Mouse (Mus musculus): ENCODE results near the gene Gja6. TPM values are rescaled to one million over a fixed set of nuclear protein-coding genes. Genes with fewer than 3 reads are reported as not detected.

The Gja6 gene
- total and polyA plus RNA-seq, 3 experiments: 0.10 to 0.12 TPM; not detected in 1

DNA sequence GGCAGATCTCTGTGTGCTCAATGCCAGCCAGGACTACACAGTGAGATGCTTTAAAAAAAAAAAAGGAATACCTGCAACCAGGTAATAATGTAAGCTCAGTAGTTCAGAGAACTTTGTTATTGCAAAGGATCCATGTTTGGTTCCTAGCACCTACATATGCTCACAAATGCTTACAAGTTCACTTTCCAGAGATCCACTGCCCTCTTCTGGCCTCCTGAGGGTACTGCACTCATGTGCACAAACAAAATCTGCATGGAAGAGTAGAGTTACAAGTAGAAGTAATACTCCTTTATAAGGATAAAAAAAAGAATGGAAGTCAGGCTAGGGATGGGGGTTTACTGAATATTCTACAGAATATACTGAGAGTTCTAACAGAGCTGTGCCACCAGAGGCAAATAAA, 23.8 kb upstream of the Gja6 start:
- H3K9ac ChIP-seq (ENCODE audit: control insufficient read depth, low read depth, low read length, poor library complexity, severe bottlenecking): no peak overlapping the region
- no peaks in the 10 kb centered on the region for H3K79me2 ChIP-seq (ENCODE audit: control insufficient read depth, insufficient read depth, low read length, poor library complexity)
- no peak overlapping the region for H3K27ac ChIP-seq (ENCODE audit: control insufficient read depth, low read depth, low read length)
- peaks cover 3 to 5% of the 10 kb centered on the region in 2 experiments for H3K4me1 ChIP-seq (ENCODE audit: control insufficient read depth in 1 of 2, insufficient read depth in 2 of 2, low read length in 2 of 2)
- no peaks in the 10 kb centered on the region for H3K27me3 ChIP-seq (ENCODE audit: control insufficient read depth in 1 of 2, insufficient read depth in 2 of 2, low read length in 2 of 2)
- peak; percentile 62 for DNase-seq (ENCODE audit: low read depth, low spot score)
- H3K4me3 ChIP-seq (ENCODE audit: control insufficient read depth in 1 of 2, insufficient read depth in 1 of 2, low read depth in 2 of 2, low read length in 2 of 2): no peak overlapping the region
- TF ChIP-seq RAD21 (IDR thresholded peaks at IDR 0.05; ENCODE audit: low read depth, low read length): peak; percentile 62
- peak; percentile 57 for TF ChIP-seq ZC3H11A (IDR thresholded peaks at IDR 0.05; ENCODE audit: low read depth, low read length)
- peak; percentile 65 for TF ChIP-seq SMC3 (IDR thresholded peaks at IDR 0.05; ENCODE audit: low read depth, low read length)
- no peak for TF ChIP-seq CHD2 (IDR thresholded peaks at IDR 0.05; ENCODE audit: low read length)
- peak; percentile 62 to 73 (median 65) for TF ChIP-seq CTCF (IDR thresholded peaks at IDR 0.05 in 2 of 3, conservative IDR thresholded peaks at IDR 0.05 in 1 of 3; ENCODE audit: control insufficient read depth in 1 of 3, insufficient read depth in 1 of 3, low read depth in 2 of 3, low read length in 3 of 3, poor library complexity in 1 of 3, severe bottlenecking in 1 of 3)
- peaks cover 0 to 8% of the 10 kb centered on the region in 2 experiments; a peak in 3 of 4 replicates for H3K36me3 ChIP-seq (ENCODE audit: control insufficient read depth in 1 of 2, insufficient read depth in 2 of 2, low read length in 2 of 2)
- H3K9me3 ChIP-seq (replicated peaks; ENCODE audit: insufficient read depth, low read length): no peaks in the 10 kb centered on the region

- Histone ChIP-seq H3K36me3 (ENCODE audit: control insufficient read depth in 1 of 2, insufficient read depth in 2 of 2, low read length in 2 of 2) (peaks cover 0 to 8% of the 10 kb centered on the region in 2 experiments; a peak in 3 of 4 replicates), H3K79me2 (ENCODE audit: control insufficient read depth, insufficient read depth, low read length, poor library complexity) (no peaks in the 10 kb centered on the region), H3K9me3 (replicated peaks; ENCODE audit: insufficient read depth, low read length) (no peaks in the 10 kb centered on the region), H3K4me3 (ENCODE audit: control insufficient read depth in 1 of 2, insufficient read depth in 1 of 2, low read depth in 2 of 2, low read length in 2 of 2) (no peak overlapping the region), H3K9ac (ENCODE audit: control insufficient read depth, low read depth, low read length, poor library complexity, severe bottlenecking) (no peak overlapping the region), H3K27ac (ENCODE audit: control insufficient read depth, low read depth, low read length) (no peak overlapping the region), H3K4me1 (ENCODE audit: control insufficient read depth in 1 of 2, insufficient read depth in 2 of 2, low read length in 2 of 2) (peaks cover 3% of the 10 kb centered on the region in 2 experiments), H3K27me3 (ENCODE audit: control insufficient read depth in 1 of 2, insufficient read depth in 2 of 2, low read length in 2 of 2) (no peaks in the 10 kb centered on the region)
- TF ChIP-seq RCOR1 (IDR thresholded peaks at IDR 0.05; ENCODE audit: low read depth, low read length) (0 out of 2 replicates have a peak, but pooled peaks have one; percentile 29), GATA1 (IDR thresholded peaks at IDR 0.05; ENCODE audit: low read depth, low read length) (peak; percentile 57; the same call in 1 of the 2 replicates), USF1 (IDR thresholded peaks at IDR 0.05; ENCODE audit: low read depth, low read length) (no peak), SIN3A (IDR thresholded peaks at IDR 0.05; ENCODE audit: low read length) (0 out of 2 replicates have a peak, but pooled peaks have one; percentile 30), EP300 (IDR thresholded peaks at IDR 0.05; ENCODE audit: low read depth in 1 of 2, low read length in 2 of 2) (peak; percentile 51 to 69), ZNF384 (IDR thresholded peaks at IDR 0.05; ENCODE audit: low read depth, low read length) (no peak), ETS1 (IDR thresholded peaks at IDR 0.05; ENCODE audit: low read depth, low read length) (0 out of 2 replicates have a peak, but pooled peaks have one; percentile 40)
- peak; percentile 20 for DNase-seq (ENCODE audit: low read depth, low spot score)
Measured at GRCm38 (mm10) chrX:160928870-160929269, 22.0 kb upstream of the Gja6 start.

DNA sequence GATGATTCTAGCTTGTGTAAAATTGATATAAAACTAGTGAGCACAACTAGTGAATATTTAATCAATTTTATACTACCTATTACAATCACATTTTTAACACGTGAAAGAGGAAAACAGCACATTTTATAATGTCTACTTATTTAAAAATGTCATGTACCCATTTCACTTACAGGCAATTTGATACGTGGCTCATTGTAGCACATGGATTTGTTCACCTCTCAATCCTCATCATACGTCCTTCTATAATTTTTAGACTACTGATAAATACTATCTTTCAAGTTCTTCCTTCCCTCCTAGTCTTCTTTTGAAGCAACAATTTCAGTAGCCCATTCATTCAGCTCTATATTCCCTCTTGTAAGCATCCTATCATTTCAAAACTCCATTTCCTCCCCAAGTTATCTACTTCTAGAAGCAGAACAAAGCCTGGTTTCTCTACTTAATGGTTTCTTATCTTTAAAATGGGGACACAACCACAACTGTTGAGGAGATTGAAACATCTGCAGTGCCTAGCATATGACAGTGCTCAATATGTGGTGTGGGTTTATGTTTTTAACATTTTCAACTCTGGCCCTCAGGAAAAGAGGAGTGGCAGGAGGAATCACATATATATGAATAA, 12.3 kb upstream of the Gja6 start:
- Histone ChIP-seq H3K4me3 (ENCODE audit: control insufficient read depth in 1 of 2, insufficient read depth in 1 of 2, low read depth in 2 of 2, low read length in 2 of 2) (no peak overlapping the region), H3K27me3 (ENCODE audit: control insufficient read depth in 1 of 2, insufficient read depth in 2 of 2, low read length in 2 of 2) (no peaks in the 10 kb centered on the region), H3K27ac (ENCODE audit: control insufficient read depth, low read depth, low read length) (peak overlapping the region; percentile 43; the same call in 1 of the 2 replicates), H3K9ac (ENCODE audit: control insufficient read depth, low read depth, low read length, poor library complexity, severe bottlenecking) (no peak overlapping the region), H3K79me2 (ENCODE audit: control insufficient read depth, insufficient read depth, low read length, poor library complexity) (no peaks in the 10 kb centered on the region), H3K36me3 (ENCODE audit: control insufficient read depth in 1 of 2, insufficient read depth in 2 of 2, low read length in 2 of 2) (peaks cover 0 to 15% of the 10 kb centered on the region in 2 experiments; a peak in 2 of 4 replicates), H3K4me1 (ENCODE audit: control insufficient read depth in 1 of 2, insufficient read depth in 2 of 2, low read length in 2 of 2) (peaks cover 0 to 11% of the 10 kb centered on the region in 2 experiments; a peak in 2 of 4 replicates), H3K9me3 (replicated peaks; ENCODE audit: insufficient read depth, low read length) (no peaks in the 10 kb centered on the region)
- TF ChIP-seq ZKSCAN1 (IDR thresholded peaks at IDR 0.05; ENCODE audit: low read depth, low read length): no peak
- peak; percentile 97 for TF ChIP-seq RCOR1 (IDR thresholded peaks at IDR 0.05; ENCODE audit: low read depth, low read length)
- TF ChIP-seq ZNF384 (IDR thresholded peaks at IDR 0.05; ENCODE audit: low read depth, low read length): 0 out of 2 replicates have a peak, but pooled peaks have one; percentile 41
- TF ChIP-seq BHLHE40 (IDR thresholded peaks at IDR 0.05; ENCODE audit: borderline replicate concordance, low read depth, low read length): 0 out of 2 replicates have a peak, but pooled peaks have one; percentile 29
- TF ChIP-seq MAFK (IDR thresholded peaks at IDR 0.05; ENCODE audit: borderline replicate concordance, low read depth, low read length): 0 out of 2 replicates have a peak, but pooled peaks have one; percentile 42
- peak; percentile 67 for TF ChIP-seq TAL1 (IDR thresholded peaks at IDR 0.05; ENCODE audit: low read length)
- peak; percentile 27; the same call in 1 of the 2 replicates for TF ChIP-seq CHD2 (IDR thresholded peaks at IDR 0.05; ENCODE audit: low read length)
- TF ChIP-seq EP300 (IDR thresholded peaks at IDR 0.05; ENCODE audit: low read depth in 1 of 2, low read length in 2 of 2): peak; percentile 90 to 96
- TF ChIP-seq ETS1 (IDR thresholded peaks at IDR 0.05; ENCODE audit: low read depth, low read length): peak; percentile 80
- TF ChIP-seq SIN3A (IDR thresholded peaks at IDR 0.05; ENCODE audit: low read length): peak; percentile 71; the same call in 1 of the 2 replicates
- TF ChIP-seq SMC3 (IDR thresholded peaks at IDR 0.05; ENCODE audit: low read depth, low read length): no peak
- peak; percentile 95 for TF ChIP-seq GATA1 (IDR thresholded peaks at IDR 0.05; ENCODE audit: low read depth, low read length)
- TF ChIP-seq JUND (IDR thresholded peaks at IDR 0.05; ENCODE audit: low read depth, low read length): no peak
- peak; percentile 67; the same call in 1 of the 2 replicates for TF ChIP-seq MYC (IDR thresholded peaks at IDR 0.05; ENCODE audit: low read depth, low read length)
- TF ChIP-seq MAX (IDR thresholded peaks at IDR 0.05; ENCODE audit: low read length): peak; percentile 52; the same call in 1 of the 2 replicates
- TF ChIP-seq KAT2A (conservative IDR thresholded peaks at IDR 0.05; ENCODE audit: low read depth, low read length): no peak; the same call in 1 of the 2 replicates
- peak; percentile 93 for TF ChIP-seq TCF12 (IDR thresholded peaks at IDR 0.05; ENCODE audit: low read depth, low read length)
- DNase-seq (ENCODE audit: low read depth, low spot score): peak; percentile 72

All from MEL (cell line).